ENCODE assay signal across 8 mouse cellular contexts in the genomic region with DNA sequence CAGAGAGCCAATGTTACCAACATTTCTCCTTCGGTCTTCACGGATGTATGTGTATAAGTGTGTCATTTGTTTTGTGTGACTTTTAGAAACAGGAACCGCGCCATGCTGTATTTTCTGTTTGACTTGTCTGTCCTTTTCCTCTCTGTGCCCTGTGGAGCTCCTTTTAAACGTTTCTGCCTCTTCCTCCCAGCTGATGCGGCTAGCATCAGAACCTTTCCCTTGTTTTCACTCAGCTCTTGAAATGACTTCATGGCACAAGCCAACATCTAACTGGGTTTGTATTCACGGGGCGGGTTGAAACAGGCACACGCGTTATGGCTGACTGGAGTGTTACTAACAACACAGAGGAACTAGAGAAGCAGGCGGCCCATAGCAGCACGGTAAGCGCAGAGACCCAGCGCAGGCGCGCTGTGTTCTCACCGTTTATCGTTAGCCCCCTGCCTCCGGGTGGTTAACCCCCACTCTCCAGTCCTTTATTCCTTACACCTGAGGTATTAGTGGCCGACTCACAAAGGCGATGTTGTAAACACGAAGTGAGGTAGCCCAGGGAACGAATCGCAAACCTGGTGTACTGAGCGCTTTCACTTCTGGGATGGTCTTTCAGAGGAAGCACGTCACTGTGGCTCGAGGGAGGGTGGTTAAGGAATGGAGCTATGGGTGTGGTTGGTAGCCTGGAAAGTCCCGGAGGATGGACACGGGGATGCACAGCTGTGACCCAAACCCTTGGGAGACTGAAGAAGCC. TPM values are rescaled to one million over a fixed set of nuclear protein-coding genes. Genes with fewer than 3 reads are reported as not detected.
DNase-seq lines count a peak whose midpoint lies in the region; ATAC-seq and TF ChIP-seq lines count a peak whose summit lies in the region.

No protein-coding gene starts in this region.

- 4% methylated on average over 29 of the region's 29 CpGs for WGBS in embryonic facial prominence, embryonic 10.5 days
- 3% methylated on average over 29 of the region's 29 CpGs for WGBS in intestine, postnatal 0 days
- 7% methylated on average over 29 of the region's 29 CpGs for WGBS in limb, embryonic 10.5 days
- 2% methylated on average over 29 of the region's 29 CpGs for WGBS in midbrain, embryonic 11.5 days

- H3K27ac ChIP-seq in embryonic facial prominence, embryonic 10.5 days (replicated peaks) = peak overlapping the region; percentile 90
- peak overlapping the region; percentile 90 for H3K27ac ChIP-seq in intestine, postnatal 0 days (ENCODE audit: low read depth, low read length)
- peak overlapping the region; percentile 90 for H3K27ac ChIP-seq in limb, embryonic 10.5 days
- H3K27ac ChIP-seq in midbrain, embryonic 11.5 days (ENCODE audit: low read depth, low read length) = peak overlapping the region; percentile 98

- peak overlapping the region; percentile 60 for H3K4me3 ChIP-seq in embryonic facial prominence, embryonic 10.5 days
- peak overlapping the region; percentile 54 for H3K4me3 ChIP-seq in intestine, postnatal 0 days (ENCODE audit: low read depth, low read length)
- H3K4me3 ChIP-seq in limb, embryonic 10.5 days = peak overlapping the region; percentile 56
- H3K4me3 ChIP-seq in midbrain, embryonic 11.5 days (ENCODE audit: low read depth, low read length) = peak overlapping the region; percentile 48

- H3K27me3 ChIP-seq in embryonic facial prominence, embryonic 10.5 days (replicated peaks; ENCODE audit: low read depth, poor library complexity, severe bottlenecking) = no peaks in the 10 kb centered on the region
- no peaks in the 10 kb centered on the region for H3K27me3 ChIP-seq in intestine, postnatal 0 days (replicated peaks; ENCODE audit: control insufficient read depth, insufficient read depth, low read length)
- no peaks in the 10 kb centered on the region for H3K27me3 ChIP-seq in limb, embryonic 10.5 days (ENCODE audit: low read depth, poor library complexity, severe bottlenecking)
- no peaks in the 10 kb centered on the region for H3K27me3 ChIP-seq in midbrain, embryonic 11.5 days (ENCODE audit: control insufficient read depth, insufficient read depth, low read length)

- DNase-seq in right cerebral cortex, adult 18-20 months = peak; percentile 85
- no peak for DNase-seq in right cerebral cortex, postnatal 4 days
- peak; percentile 69 for DNase-seq in embryonic facial prominence, embryonic 10.5 days (ENCODE audit: low spot score)
- peak; percentile 74 for DNase-seq in limb, embryonic 10.5 days (ENCODE audit: low spot score)
- peak; percentile 98 for DNase-seq in midbrain, embryonic 11.5 days (ENCODE audit: low spot score, missing footprints)
- peak; percentile 69 for DNase-seq in spleen, adult 12 weeks (ENCODE audit: low spot score)

- TF ChIP-seq CTCF in intestine, postnatal 0 days (IDR thresholded peaks at IDR 0.05; ENCODE audit: low read depth) = no peak

- peak overlapping the region; percentile 41 for H3K9ac ChIP-seq in intestine, postnatal 0 days (ENCODE audit: low read depth, low read length)
- H3K9ac ChIP-seq in midbrain, embryonic 11.5 days (ENCODE audit: low read length) = peak overlapping the region; percentile 89

- H3K4me1 ChIP-seq in embryonic facial prominence, embryonic 10.5 days = peaks cover 82% of the 10 kb centered on the region
- no peaks in the 10 kb centered on the region for H3K4me1 ChIP-seq in intestine, postnatal 0 days (replicated peaks; ENCODE audit: control insufficient read depth, insufficient read depth, low read length)
- peaks cover 59% of the 10 kb centered on the region for H3K4me1 ChIP-seq in limb, embryonic 10.5 days
- peaks cover 67% of the 10 kb centered on the region for H3K4me1 ChIP-seq in midbrain, embryonic 11.5 days (ENCODE audit: control insufficient read depth, insufficient read depth, low read length)

- H3K36me3 ChIP-seq in embryonic facial prominence, embryonic 10.5 days (replicated peaks) = no peaks in the 10 kb centered on the region
- no peaks in the 10 kb centered on the region for H3K36me3 ChIP-seq in intestine, postnatal 0 days (ENCODE audit: control insufficient read depth, insufficient read depth)
- H3K36me3 ChIP-seq in limb, embryonic 10.5 days = no peaks in the 10 kb centered on the region
- H3K36me3 ChIP-seq in midbrain, embryonic 11.5 days (ENCODE audit: control insufficient read depth, insufficient read depth, low read length) = no peaks in the 10 kb centered on the region; the same call in 1 of the 2 replicates

- peak overlapping the region; percentile 60 for H3K4me2 ChIP-seq in intestine, postnatal 0 days (replicated peaks; ENCODE audit: low read depth)
- H3K4me2 ChIP-seq in midbrain, embryonic 11.5 days = peak overlapping the region; percentile 76

- ATAC-seq in granulocyte monocyte progenitor cell, adult 5-6 weeks (replicated peaks; ENCODE audit: poor library complexity, severe bottlenecking) = peak; percentile 97
- peak; percentile 74 for ATAC-seq in intestine, postnatal 0 days
- peak; percentile 43 for ATAC-seq in midbrain, embryonic 11.5 days (ENCODE audit: low FRiP score)

- H3K9me3 ChIP-seq in embryonic facial prominence, embryonic 10.5 days = no peaks in the 10 kb centered on the region
- H3K9me3 ChIP-seq in intestine, postnatal 0 days (ENCODE audit: control insufficient read depth) = no peaks in the 10 kb centered on the region
- H3K9me3 ChIP-seq in limb, embryonic 10.5 days (replicated peaks) = no peaks in the 10 kb centered on the region
- no peaks in the 10 kb centered on the region for H3K9me3 ChIP-seq in midbrain, embryonic 11.5 days (ENCODE audit: control insufficient read depth, low read length)

RNA-seq across cellular contexts. Expression of gene Tuba1a, which starts 31.9 kb away (rescaled TPM):
- 2,739 and 2,840 TPM in 2 replicates for polyA plus RNA-seq in embryonic facial prominence, embryonic 10.5 days (2016; fragmentation: Nextera tagmentation; extraction: Ambion mirVana)
- 21.3 and 34.8 TPM in 2 replicates for total RNA-seq in granulocyte monocyte progenitor cell, adult 5-6 weeks (2014; fragmentation: Nextera tagmentation)
- 19.6 and 24.6 TPM in 2 replicates for total RNA-seq in granulocyte monocyte progenitor cell, adult 5-6 weeks (2017)
- 457 and 503 TPM in 2 replicates for polyA plus RNA-seq in intestine, postnatal 0 days (2015; fragmentation: Nextera tagmentation; extraction: Ambion mirVana)
- polyA plus RNA-seq in limb, embryonic 10.5 days (2016; fragmentation: Nextera tagmentation; extraction: Ambion mirVana) = 1,294 and 1,475 TPM in 2 replicates
- 7,669 and 8,043 TPM in 2 replicates for polyA plus RNA-seq in midbrain, embryonic 11.5 days (2014; fragmentation: Nextera tagmentation; extraction: Ambion mirVana)

RNA-seq across cellular contexts. Expression of gene Gm49450, which starts 32.1 kb away (rescaled TPM):
- not detected in 2 replicates for polyA plus RNA-seq in embryonic facial prominence, embryonic 10.5 days (2016; fragmentation: Nextera tagmentation; extraction: Ambion mirVana)
- not detected in 2 replicates for total RNA-seq in granulocyte monocyte progenitor cell, adult 5-6 weeks (2014; fragmentation: Nextera tagmentation)
- total RNA-seq in granulocyte monocyte progenitor cell, adult 5-6 weeks (2017) = not detected in 2 replicates
- not detected in 2 replicates for polyA plus RNA-seq in intestine, postnatal 0 days (2015; fragmentation: Nextera tagmentation; extraction: Ambion mirVana)
- not detected in 2 replicates for polyA plus RNA-seq in limb, embryonic 10.5 days (2016; fragmentation: Nextera tagmentation; extraction: Ambion mirVana)
- polyA plus RNA-seq in midbrain, embryonic 11.5 days (2014; fragmentation: Nextera tagmentation; extraction: Ambion mirVana) = not detected in 2 replicates

RNA-seq across cellular contexts. Expression of gene Tuba1c, which starts 44.3 kb away (rescaled TPM):
- polyA plus RNA-seq in embryonic facial prominence, embryonic 10.5 days (2016; fragmentation: Nextera tagmentation; extraction: Ambion mirVana) = 141 and 144 TPM in 2 replicates
- 117 and 131 TPM in 2 replicates for total RNA-seq in granulocyte monocyte progenitor cell, adult 5-6 weeks (2014; fragmentation: Nextera tagmentation)
- 109 and 120 TPM in 2 replicates for total RNA-seq in granulocyte monocyte progenitor cell, adult 5-6 weeks (2017)
- 271 and 315 TPM in 2 replicates for polyA plus RNA-seq in intestine, postnatal 0 days (2015; fragmentation: Nextera tagmentation; extraction: Ambion mirVana)
- 133 and 138 TPM in 2 replicates for polyA plus RNA-seq in limb, embryonic 10.5 days (2016; fragmentation: Nextera tagmentation; extraction: Ambion mirVana)
- polyA plus RNA-seq in midbrain, embryonic 11.5 days (2014; fragmentation: Nextera tagmentation; extraction: Ambion mirVana) = 102 and 106 TPM in 2 replicates

RNA-seq across cellular contexts. Expression of gene Tuba1b, which starts 51.0 kb away (rescaled TPM):
- 2,343 and 2,408 TPM in 2 replicates for polyA plus RNA-seq in embryonic facial prominence, embryonic 10.5 days (2016; fragmentation: Nextera tagmentation; extraction: Ambion mirVana)
- 2,030 and 2,397 TPM in 2 replicates for total RNA-seq in granulocyte monocyte progenitor cell, adult 5-6 weeks (2014; fragmentation: Nextera tagmentation)
- 964 and 1,039 TPM in 2 replicates for total RNA-seq in granulocyte monocyte progenitor cell, adult 5-6 weeks (2017)
- polyA plus RNA-seq in intestine, postnatal 0 days (2015; fragmentation: Nextera tagmentation; extraction: Ambion mirVana) = 391 and 435 TPM in 2 replicates
- polyA plus RNA-seq in limb, embryonic 10.5 days (2016; fragmentation: Nextera tagmentation; extraction: Ambion mirVana) = 2,301 and 2,452 TPM in 2 replicates
- polyA plus RNA-seq in midbrain, embryonic 11.5 days (2014; fragmentation: Nextera tagmentation; extraction: Ambion mirVana) = 2,214 and 2,255 TPM in 2 replicates

Comparison
In these comparisons a context has a peak if more than half of its experiments do, and no peak if none do; other contexts are left out.
1. ATAC-seq: peak in every context shown above with its lines; median percentile 97 in granulocyte monocyte progenitor cell, adult 5-6 weeks; 74 in intestine, postnatal 0 days; 43 in midbrain, embryonic 11.5 days.